Mouse (Mus musculus) liver, adult (tissue): Measurements from ENCODE around the gene Erich4.
A peak's percentile ranks its signal among the peaks of the same experiment; 100 is the strongest.

Experiments used
- GATA4 ChIP-seq: IDR thresholded peaks from 2 replicates; pipeline ENCODE4 v1.6.1; 2014; ENCODE audit warnings: mild to moderate bottlenecking, low read length; ENCODE audit not compliant: insufficient replicate concordance

Erich4 gene

DNA sequence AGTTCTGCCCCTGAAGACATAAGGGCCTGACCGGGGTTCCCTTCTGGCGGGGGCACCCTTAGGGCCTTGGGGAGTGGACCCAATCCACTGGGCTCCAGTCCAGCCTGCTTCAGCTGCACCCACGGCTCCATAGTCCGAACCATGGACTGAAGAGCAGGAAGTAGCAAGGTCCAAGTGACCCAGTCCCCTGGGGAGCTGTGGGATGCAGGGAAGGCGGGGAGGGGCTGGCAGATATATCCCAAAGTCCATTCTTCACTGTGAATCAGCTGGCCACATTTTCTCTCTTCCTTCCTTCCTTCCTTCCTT, at the start of gene Erich4:
Erich4 (minus strand) TSS at position 187 of the 306 bp plus-strand sequence.
- TF ChIP-seq GATA4 = no peak

- peak; percentile 24; the same call in 1 of the 2 replicates for TF ChIP-seq GATA4
Observed at GRCm38 (mm10) chr7:25658657-25659472, 43.2 kb upstream of the Erich4 start, which contains the start of the genes Bckdha and Exosc5. TSS of gene Bckdha (minus strand) at chr7:25658981. TSS of gene Exosc5 (plus strand) at chr7:25659164.

DNA sequence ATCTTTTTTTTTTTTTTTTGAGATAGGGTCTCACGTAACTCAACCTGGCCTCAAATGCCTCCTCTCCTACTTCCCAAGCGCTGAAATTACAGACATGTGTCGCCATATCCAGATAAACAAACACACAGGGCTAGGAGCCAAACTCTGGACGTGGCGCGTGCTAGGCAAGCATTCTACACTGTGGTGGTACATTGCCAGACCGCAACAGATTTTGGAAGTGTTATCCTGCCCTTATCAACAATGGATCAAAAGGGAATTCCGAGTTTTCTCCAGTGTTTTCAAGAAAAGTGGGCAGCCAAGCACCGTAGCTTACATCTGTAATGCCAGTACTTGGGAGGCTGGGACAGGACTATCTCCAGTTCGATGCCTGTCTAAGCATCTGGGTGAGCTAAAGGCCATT, 42.1 kb upstream of the Erich4 start:
- TF ChIP-seq GATA4 = 0 out of 2 replicates have a peak, but pooled peaks have one; percentile 14

DNA sequence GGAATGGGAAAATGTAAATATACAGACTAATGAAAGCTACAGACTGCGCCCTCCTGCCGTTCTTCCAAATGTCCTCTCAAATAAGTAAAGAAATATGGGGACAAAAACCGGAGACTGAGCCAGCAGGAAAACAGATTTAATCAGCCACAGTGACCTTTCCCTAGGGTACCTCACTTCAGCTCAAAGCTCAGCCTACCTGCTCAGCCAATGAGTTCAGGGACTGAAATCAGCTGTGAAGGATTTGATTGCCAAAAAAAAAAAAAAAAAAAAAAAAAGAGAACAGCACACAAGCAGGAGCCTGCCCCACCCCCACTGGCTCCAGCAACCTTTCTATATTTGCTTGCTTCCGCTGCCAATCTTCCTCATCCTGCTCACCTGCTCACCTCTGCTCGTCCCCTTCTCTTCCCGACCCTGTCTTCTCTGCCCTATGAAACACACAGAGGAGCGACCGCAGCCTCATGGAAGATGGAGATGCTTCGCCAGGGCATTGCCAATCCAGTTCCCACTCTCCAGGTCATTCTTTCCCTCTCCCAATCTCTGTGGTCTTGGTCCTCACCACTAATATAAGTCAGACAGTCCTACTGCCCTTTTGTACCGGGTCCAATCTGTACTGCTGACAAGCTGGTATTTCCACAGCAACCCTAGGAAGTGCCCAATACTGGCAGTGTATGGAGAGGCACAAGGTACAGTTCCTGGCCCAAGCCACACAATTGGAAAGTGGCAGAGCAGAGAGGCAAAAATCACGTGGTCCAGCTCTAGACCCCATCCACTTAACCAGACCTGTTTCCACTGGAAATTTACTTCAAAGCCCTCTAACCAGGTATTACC, 40.1 kb upstream of the Erich4 start:
- TF ChIP-seq GATA4 = peak; percentile 10; the same call in 1 of the 2 replicates

DNA sequence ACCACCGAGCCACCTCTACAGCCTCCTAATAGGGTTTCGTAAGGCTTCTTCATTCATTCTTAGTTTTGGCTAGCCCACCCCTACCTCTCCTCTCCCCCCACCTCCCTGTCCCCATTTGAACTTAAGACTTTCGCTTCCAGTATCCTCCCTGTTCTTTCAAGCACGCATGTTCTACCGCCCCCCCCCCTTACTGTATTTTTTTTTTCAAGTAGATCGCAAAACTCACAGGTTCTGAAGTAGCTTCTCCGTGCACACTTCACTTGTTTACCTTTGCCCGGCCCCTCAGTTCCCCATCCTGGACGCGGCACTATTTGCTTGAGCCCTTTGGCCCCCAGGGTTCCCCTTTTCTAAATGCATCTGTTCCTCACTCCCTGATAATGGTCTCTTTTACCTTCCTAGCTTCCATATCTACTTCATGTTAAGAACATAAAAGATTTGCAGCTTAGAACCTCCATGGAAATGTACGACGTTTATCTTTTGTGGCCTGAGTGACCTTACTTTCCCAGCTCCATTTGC, 36.6 kb upstream of the Erich4 start:
- no peak for TF ChIP-seq GATA4

DNA sequence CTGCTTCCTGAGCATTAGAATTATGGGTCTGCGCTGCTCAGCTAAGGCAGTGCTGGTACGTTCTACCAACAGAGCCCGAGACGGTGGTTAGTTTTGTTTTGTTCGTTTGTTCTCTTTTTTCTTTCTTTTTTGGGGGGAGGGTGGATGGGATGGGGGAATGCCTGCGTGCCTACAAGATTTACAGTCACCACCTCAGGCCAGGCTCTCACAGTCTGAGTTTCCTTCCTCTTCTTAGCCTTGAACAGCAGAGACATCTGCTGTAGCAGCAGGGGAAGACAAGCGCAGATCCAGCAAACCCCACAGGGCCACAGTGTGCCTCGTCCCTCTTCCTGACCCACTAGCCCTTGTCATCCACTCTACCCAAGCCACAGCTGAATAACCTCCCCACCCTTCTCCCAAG, 35.6 kb upstream of the Erich4 start:
- no peak for TF ChIP-seq GATA4

- TF ChIP-seq GATA4 = peak; percentile 8; the same call in 1 of the 2 replicates
Observed at GRCm38 (mm10) chr7:25649839-25650238, 34.1 kb upstream of the Erich4 start.

- TF ChIP-seq GATA4 = no peak
Observed at GRCm38 (mm10) chr7:25647574-25648123, 32.0 kb upstream of the Erich4 start.

- no peak for TF ChIP-seq GATA4
Observed at GRCm38 (mm10) chr7:25645074-25645473, 29.4 kb upstream of the Erich4 start.

- no peak for TF ChIP-seq GATA4
Observed at GRCm38 (mm10) chr7:25644631-25645030, 28.9 kb upstream of the Erich4 start.

- no peak for TF ChIP-seq GATA4
Observed at GRCm38 (mm10) chr7:25644136-25644535, 28.4 kb upstream of the Erich4 start.

GRCm38 (mm10) chr7:25639754-25640153, 24.1 kb upstream of the Erich4 start:
- no peak for TF ChIP-seq GATA4

DNA sequence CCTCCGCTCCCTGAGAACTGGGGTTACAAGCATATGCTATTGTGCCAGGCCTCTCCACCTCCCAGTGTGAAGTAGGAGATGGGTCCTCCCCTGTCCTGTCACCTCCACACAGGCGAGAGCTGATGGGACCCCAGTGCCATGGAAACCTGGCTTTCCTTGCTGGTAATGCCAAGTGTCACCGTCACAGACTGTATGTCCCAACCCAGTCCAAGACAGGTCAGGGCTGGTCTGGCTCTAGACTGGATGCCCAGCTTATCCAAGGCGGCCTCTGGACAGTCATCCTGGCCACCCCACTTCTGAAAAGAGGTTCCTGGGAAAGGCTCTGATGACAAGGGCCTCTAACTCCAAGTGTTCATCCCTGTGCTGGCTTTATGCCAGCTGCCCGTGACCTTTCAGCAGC, 21.4 kb upstream of the Erich4 start:
- no peak for TF ChIP-seq GATA4

DNA sequence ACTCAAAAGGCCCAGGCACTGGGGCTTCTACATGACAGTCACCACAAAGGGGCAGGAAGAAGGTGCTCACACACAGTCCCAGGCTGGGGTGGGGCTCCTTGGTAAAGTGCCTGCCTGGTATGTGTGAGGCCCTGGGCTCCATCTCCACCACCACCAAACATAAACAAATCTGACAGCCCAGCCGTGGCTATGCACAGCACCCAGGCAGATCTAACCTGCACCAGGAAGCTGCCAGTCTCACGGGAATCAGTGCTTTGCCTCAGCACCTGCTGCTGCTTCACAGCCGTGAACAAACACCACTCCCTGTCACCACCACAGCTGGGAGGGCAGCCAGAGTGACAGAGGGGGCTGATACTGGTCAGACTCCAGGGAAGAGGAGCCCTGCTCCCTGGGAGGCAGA, 20.7 kb upstream of the Erich4 start:
- TF ChIP-seq GATA4 = no peak

DNA sequence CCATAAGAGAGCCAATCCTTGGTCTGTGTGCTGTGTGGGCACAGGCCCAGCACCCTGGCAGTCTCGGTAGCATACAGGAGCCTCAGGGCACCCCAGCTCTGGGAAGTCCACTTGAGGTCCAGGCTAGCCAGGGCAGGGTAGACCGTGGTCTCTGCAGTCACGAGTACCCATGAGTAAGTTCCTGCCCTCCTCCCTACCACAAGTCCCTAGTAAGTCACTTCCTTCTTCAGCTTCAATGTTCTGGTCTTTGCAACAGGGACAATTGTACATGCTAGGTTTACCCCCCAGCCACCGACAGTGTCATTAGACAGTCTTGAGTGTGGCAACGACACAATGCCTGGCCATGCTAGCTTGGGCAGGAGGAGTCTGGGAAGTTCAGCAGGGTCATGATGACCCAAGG, 17.0 kb upstream of the Erich4 start:
- TF ChIP-seq GATA4 = no peak

- TF ChIP-seq GATA4 = no peak
Observed at GRCm38 (mm10) chr7:25628323-25628620, 12.6 kb upstream of the Erich4 start.
